Mouse (Mus musculus): ENCODE results near the gene Ovgp1. TPM values are rescaled to one million over a fixed set of nuclear protein-coding genes. Genes with fewer than 3 reads are reported as not detected.
A peak's percentile ranks its signal among the peaks of the same experiment; 100 is the strongest.
"Not testable (repeated sequence)": the region's sequence is repeated elsewhere in the genome, so short reads cannot be mapped to it uniquely, and the experiment has no call there.

Gene Ovgp1
- polyA plus RNA-seq, 1 experiment from 2014 or later = 4.6 TPM

DNA sequence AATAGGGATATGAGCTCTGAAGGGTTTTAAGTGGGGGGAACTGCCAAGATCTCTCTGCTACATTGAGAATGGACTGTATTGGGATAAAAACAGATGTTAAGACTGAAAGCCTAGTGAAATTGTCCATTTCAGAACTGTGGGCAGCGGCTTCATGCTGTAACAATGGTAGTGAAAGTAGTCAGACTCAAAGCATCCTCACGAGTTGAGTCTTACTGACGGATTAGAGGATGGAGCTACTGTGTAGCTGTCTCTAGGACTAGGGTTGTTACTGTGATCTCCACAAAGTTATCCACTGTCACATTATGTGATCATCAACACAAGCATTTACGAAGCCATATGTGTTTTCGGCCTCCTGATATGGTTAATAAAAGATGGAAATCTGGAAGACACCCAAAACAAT, 15.3 kb upstream of the Ovgp1 start:
- peak overlapping the region; percentile 91 for H3K4me3 ChIP-seq
- peak overlapping the region; percentile 97 for H3K9ac ChIP-seq
- ATAC-seq (ENCODE audit: low FRiP score) = no peak
- no peaks in the 10 kb centered on the region for H3K27me3 ChIP-seq
- H3K9me3 ChIP-seq = no peaks in the 10 kb centered on the region
- peak overlapping the region; percentile 80 for H3K4me2 ChIP-seq
- H3K36me3 ChIP-seq = peaks cover 40% of the 10 kb centered on the region
- WGBS = 52% methylated on average over 5 of the region's 5 CpGs
- H3K4me1 ChIP-seq (replicated peaks) = peaks cover 40% of the 10 kb centered on the region
- no peak overlapping the region for H3K27ac ChIP-seq

DNA sequence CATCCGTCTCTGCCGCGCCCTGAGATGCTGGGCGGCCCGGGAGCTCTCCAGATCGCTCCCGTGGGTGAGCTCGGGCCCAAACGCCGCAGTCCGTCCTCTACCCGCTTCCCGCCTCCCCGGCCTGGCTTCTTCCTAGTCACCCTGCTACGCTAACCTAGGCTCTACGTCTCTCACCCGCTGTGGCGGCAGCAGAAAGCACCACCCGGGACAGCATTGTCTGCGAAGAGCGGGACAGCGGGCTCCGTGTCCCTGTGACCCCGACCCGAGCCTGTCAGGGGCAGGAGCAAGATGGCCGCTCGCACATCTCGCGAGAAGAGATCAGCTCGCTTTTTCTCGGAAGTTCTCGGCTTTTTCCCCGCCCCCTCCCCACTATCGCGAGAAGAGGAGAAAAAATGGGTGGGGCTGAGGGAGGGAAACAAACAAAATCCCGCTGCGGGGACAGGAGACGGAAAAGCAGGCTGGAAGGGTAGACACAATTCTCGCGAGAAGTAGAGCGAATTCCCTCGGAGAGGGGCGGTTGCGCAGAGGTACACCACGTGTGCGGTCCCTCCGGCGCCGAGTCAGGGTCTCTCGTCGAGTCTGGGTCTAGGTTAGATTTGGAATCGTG, 14.4 kb upstream of the Ovgp1 start, which contains the start of gene Wdr77:
Wdr77 (plus strand) TSS at position 396 of the 607 bp plus-strand sequence.
- H3K36me3 ChIP-seq = peaks cover 42% of the 10 kb centered on the region
- peak; percentile 99 for ATAC-seq (ENCODE audit: low FRiP score)
- WGBS = under 1% methylated on average over 52 of the region's 52 CpGs

DNA sequence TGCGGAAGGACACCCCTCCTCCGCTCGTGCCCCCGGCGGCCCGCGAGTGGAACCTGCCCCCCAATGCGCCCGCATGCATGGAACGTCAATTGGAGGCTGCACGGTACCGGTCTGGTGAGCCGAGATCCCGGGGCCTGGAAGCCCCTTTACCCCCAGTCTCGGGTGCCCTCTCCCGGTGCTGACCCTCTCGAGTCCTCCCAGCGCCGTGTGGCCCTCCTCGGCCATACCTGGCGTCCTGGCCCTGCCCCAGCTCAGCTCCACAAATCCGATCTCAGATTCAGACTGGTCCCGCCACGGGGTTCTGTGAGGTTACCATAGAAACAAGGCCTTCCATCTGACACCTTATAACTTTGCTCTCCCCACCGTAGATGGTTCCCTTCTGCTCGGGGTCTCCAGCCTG, 13.9 kb upstream of the Ovgp1 start:
- under 1% methylated on average over 26 of the region's 26 CpGs for WGBS
- H3K4me2 ChIP-seq = peak overlapping the region; percentile 87
- peaks cover 44% of the 10 kb centered on the region for H3K36me3 ChIP-seq
- peak overlapping the region; percentile 91 for H3K4me3 ChIP-seq
- H3K27me3 ChIP-seq = no peaks in the 10 kb centered on the region
- peak overlapping the region; percentile 81 for H3K27ac ChIP-seq
- peak overlapping the region; percentile 96 for H3K9ac ChIP-seq
- peak; percentile 83 for ATAC-seq (ENCODE audit: low FRiP score)
- peaks cover 40% of the 10 kb centered on the region for H3K4me1 ChIP-seq (replicated peaks)
- no peaks in the 10 kb centered on the region for H3K9me3 ChIP-seq

More for the DNA sequence above, 14.4 kb upstream of the Ovgp1 start, which contains the start of gene Wdr77:
- Histone ChIP-seq H3K27me3 (no peaks in the 10 kb centered on the region), H3K4me1 (replicated peaks) (peaks cover 40% of the 10 kb centered on the region), H3K9ac (peak within 1 kb of the TSS; percentile 97), H3K27ac (peak within 1 kb of the TSS; percentile 93), H3K9me3 (no peaks in the 10 kb centered on the region), H3K4me2 (peak within 1 kb of the TSS; percentile 87), H3K4me3 (peak within 1 kb of the TSS; percentile 91)

DNA sequence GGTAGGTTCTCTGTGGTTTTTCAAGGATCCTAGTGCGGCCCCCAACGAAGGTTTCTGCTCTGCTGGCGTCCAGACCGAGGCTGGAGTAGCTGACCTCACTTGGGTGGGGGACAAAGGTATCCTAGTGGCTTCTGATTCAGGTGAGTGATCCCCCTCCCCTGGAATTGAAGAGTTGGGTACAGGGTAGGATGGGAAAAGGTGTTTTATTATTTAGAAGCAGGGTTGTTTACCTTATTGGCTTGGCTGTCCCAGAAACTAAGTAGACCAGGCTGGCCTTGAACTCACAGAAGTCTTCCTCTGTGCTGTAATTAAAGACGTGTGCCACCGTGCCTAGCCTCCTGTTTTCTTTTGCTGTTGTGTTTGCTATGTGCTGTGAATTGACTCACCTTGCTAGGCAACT, 13.5 kb upstream of the Ovgp1 start, which contains the start of gene Atp5f1:
Atp5f1 (minus strand) TSS at position 101 of the 400 bp plus-strand sequence.
- Histone ChIP-seq H3K4me3 (peak within 1 kb of the TSS; percentile 91), H3K27ac (peak within 1 kb of the TSS; percentile 93), H3K4me2 (peak within 1 kb of the TSS; percentile 87), H3K36me3 (peaks cover 44% of the 10 kb centered on the region), H3K4me1 (replicated peaks) (peaks cover 40% of the 10 kb centered on the region), H3K27me3 (no peaks in the 10 kb centered on the region), H3K9me3 (no peaks in the 10 kb centered on the region), H3K9ac (peak within 1 kb of the TSS; percentile 97)
- 10% methylated on average over 6 of the region's 6 CpGs for WGBS
- ATAC-seq (ENCODE audit: low FRiP score) = no peak

DNA sequence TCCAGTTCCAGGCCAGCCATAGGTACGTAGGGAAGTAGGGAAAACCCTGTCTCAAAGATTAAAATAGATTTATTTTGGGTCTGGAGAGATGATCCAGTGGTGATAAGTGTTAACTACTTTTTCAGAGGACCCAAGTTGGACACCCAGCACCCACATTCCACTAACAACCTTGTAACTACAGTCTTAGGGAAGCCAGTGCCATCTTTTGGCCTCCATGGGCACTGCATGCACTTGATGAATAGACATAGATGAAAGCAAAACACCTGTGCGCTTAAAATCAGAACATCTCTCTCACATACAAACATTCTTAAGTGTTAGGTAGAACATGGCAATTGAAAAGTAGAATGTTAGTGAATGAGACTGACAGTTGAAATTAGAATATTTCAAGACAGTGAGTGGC, 12.8 kb upstream of the Ovgp1 start:
- H3K27ac ChIP-seq = no peak overlapping the region
- peak overlapping the region; percentile 87 for H3K4me2 ChIP-seq
- H3K4me3 ChIP-seq = peak overlapping the region; percentile 91
- peaks cover 40% of the 10 kb centered on the region for H3K4me1 ChIP-seq (replicated peaks)
- no peaks in the 10 kb centered on the region for H3K9me3 ChIP-seq
- WGBS = 94% methylated on average over 2 of the region's 2 CpGs
- H3K36me3 ChIP-seq = peaks cover 50% of the 10 kb centered on the region
- no peak for ATAC-seq (ENCODE audit: low FRiP score)
- H3K9ac ChIP-seq = no peak overlapping the region
- H3K27me3 ChIP-seq = no peaks in the 10 kb centered on the region

DNA sequence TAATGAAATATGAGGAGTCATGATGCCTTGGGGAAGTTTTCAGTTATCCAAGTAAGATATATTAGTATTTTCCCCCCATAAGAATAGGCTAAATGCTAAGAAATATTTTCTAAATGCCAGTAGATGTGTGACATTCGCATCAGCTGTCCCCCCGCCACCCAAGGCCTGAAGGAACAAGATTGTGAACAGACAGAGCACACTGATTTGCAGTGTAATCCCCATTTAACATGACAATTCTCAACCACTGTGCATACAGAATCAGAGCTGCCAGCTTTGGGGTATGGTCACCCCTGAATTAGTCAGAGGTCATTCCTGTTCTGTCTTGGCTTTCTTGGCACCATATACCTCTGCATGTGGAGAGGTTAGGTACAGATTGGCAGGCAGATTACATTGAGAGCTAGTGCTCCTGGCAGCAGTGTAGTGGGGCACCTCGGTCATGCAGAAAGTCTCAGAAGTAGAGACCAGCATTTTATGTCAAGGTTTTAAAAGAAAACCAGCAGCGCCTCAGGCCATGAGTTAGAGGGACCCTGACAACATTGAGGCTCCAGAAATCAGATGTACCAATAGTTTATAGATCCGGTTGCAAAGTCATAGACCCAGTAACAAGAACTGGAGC, 1.6 kb upstream of the Ovgp1 start:
- no peak overlapping the region for H3K9ac ChIP-seq
- no peak overlapping the region for H3K4me3 ChIP-seq
- 89% methylated on average over 5 of the region's 5 CpGs for WGBS
- H3K27ac ChIP-seq = no peak overlapping the region
- H3K4me2 ChIP-seq = no peak overlapping the region
- no peaks in the 10 kb centered on the region for H3K4me1 ChIP-seq (replicated peaks)
- no peaks in the 10 kb centered on the region for H3K27me3 ChIP-seq
- ATAC-seq (ENCODE audit: low FRiP score) = no peak
- H3K9me3 ChIP-seq = no peaks in the 10 kb centered on the region
- H3K36me3 ChIP-seq = peaks cover 36% of the 10 kb centered on the region

DNA sequence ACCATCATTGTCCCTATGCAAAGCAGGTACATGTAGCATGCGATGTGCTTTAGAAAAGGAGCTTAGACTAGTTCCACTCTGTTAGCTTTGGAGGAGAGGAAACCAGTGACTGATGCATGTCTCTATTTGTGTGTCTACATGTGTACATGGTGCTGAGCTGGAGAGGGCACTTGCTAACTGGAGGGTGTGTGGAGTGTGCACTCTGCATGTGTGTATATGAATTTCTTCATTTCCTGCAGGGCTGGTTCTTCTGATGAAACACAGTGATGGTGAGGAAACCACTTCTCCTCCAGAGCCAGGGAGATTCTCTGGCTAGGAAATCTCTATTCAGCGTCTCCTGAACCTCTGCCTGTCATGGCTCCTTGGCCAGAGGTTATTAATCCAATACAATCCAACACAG, 663 bp downstream of the Ovgp1 start:
- Histone ChIP-seq H3K27me3 (no peaks in the 10 kb centered on the region), H3K36me3 (peaks cover 14% of the 10 kb centered on the region), H3K9ac (no peak overlapping the region), H3K4me2 (no peak overlapping the region), H3K27ac (no peak overlapping the region), H3K9me3 (no peaks in the 10 kb centered on the region), H3K4me1 (replicated peaks) (no peaks in the 10 kb centered on the region), H3K4me3 (no peak overlapping the region)
- no peak for ATAC-seq (ENCODE audit: low FRiP score)
- WGBS = 89% methylated on average over 2 of the region's 2 CpGs

DNA sequence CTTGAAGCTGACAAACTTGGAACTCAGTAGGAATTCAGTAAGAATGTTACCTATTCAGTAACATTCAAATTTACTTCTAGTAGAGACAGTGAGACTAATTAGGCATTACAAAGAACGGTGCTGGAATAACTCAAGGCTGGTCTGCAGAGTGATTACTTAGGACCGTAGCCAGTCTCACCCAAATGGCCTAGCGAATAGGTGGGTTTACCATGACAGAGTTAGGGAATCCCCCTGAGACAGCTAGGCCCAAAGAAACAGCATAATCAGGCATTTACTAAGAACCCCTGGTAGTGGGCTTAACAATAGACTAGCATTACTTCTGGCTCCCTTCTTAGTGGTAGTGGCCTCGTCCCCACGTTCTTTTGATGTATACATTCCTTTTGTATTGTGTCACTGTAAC, 16.1 kb downstream of the Ovgp1 start:
- 50% methylated on average over 5 of the region's 5 CpGs for WGBS
- H3K4me2 ChIP-seq; H3K9ac ChIP-seq; H3K4me1 ChIP-seq (replicated peaks); H3K27ac ChIP-seq; ATAC-seq (ENCODE audit: low FRiP score); H3K27me3 ChIP-seq; H3K9me3 ChIP-seq; H3K4me3 ChIP-seq; H3K36me3 ChIP-seq: not testable (repeated sequence)

DNA sequence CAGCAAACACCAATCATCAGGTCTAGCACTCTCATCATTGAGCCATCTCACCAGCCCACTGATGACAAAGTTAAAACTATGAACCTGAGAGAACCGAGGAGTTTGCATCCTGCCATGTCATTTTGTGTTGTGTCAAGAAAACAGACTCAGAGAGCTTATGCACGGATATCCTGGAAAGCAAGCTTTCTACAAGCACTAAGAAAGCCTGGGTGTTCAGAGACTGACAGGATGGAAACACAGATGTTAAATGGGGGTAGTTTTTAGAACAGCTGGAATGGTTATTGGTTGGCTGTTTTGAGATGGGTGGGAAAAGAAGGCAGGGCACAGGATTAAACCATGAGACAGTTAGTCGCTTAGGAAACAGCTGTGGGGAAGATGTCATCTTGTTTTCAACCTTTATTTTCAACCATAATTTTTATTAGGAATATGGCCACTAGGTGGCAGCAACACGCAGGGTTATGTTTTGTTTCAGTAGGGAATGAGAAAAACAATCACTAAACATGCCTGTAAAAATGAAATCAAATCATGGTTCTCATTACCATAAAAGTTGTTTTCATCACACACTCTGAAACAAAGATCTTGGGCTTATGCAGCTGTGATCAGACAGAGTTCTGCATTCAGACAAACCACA, 18.3 kb downstream of the Ovgp1 start:
- H3K4me1 ChIP-seq (replicated peaks) = no peaks in the 10 kb centered on the region
- ATAC-seq (ENCODE audit: low FRiP score) = no peak
- no peak overlapping the region for H3K9ac ChIP-seq
- H3K4me3 ChIP-seq = no peak overlapping the region
- H3K9me3 ChIP-seq = no peaks in the 10 kb centered on the region
- no peak overlapping the region for H3K27ac ChIP-seq
- no peak overlapping the region for H3K4me2 ChIP-seq
- H3K27me3 ChIP-seq = no peaks in the 10 kb centered on the region
- no peaks in the 10 kb centered on the region for H3K36me3 ChIP-seq
- 35% methylated on average over 4 of the region's 4 CpGs for WGBS

DNA sequence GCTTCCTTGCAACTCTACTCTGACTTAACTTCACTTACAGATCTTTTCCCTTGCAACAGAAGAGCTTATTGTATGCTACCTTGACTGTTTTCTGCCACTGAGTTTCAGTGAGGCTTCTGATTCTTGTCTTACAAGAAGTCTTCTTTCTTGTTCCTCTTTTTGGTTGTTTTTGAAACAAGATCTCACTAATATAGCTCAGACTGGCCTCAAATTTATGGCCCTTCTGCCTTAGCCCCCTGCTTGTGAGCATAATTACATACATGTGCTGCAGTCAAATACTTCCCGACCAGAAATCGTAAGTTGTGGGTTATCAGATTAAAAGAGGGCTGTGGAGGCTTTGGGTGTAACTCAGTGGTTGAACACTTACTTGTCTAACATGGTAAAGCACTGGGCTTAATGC, 21.2 kb downstream of the Ovgp1 start:
- H3K4me3 ChIP-seq = no peak overlapping the region
- WGBS = 79% methylated on average over 2 of the region's 2 CpGs
- H3K9ac ChIP-seq = no peak overlapping the region
- H3K4me2 ChIP-seq = no peak overlapping the region
- H3K4me1 ChIP-seq (replicated peaks) = no peaks in the 10 kb centered on the region
- no peaks in the 10 kb centered on the region for H3K27me3 ChIP-seq
- no peak overlapping the region for H3K27ac ChIP-seq
- ATAC-seq (ENCODE audit: low FRiP score) = no peak
- H3K9me3 ChIP-seq = no peaks in the 10 kb centered on the region
- no peaks in the 10 kb centered on the region for H3K36me3 ChIP-seq

DNA sequence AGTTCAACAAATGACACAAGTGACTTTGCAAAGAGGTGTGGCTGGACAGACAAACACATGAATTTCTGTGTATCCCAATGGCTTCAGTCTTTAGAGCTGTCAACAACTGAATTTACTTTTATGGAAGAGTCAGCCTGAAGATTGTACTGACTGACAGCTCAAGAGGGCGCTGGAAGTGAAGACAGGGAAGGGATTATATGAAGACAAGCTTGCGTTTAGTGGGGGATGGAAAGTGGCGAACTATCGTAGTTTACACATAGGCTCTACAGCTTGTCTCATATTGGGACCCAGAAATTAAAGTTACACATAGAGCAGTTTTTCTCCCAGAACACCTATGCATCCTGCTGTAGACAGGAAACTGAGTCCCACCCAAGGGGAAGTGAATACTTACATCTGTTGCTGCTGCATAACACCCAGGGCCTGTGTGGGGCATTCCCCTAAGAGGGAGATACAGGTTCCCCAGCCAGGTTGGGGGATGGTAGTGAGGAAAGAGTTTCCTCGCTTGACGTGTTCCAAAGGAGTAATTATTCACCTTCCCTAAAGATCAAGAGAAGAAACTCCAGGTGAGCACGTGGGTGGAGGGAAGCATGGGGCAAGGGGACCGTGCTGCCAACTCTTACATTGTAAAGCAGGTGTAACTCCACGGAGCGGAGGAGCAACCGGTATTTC, 27.3 kb downstream of the Ovgp1 start:
- Histone ChIP-seq H3K36me3 (no peaks in the 10 kb centered on the region), H3K4me3 (peak overlapping the region; percentile 26), H3K27ac (no peak overlapping the region), H3K9me3 (no peaks in the 10 kb centered on the region), H3K9ac (0 out of 2 replicates have a peak overlapping the region, but pooled peaks have one; percentile 46), H3K4me2 (peak overlapping the region; percentile 53), H3K4me1 (replicated peaks) (peaks cover 9% of the 10 kb centered on the region), H3K27me3 (0 out of 2 replicates have a peak, but pooled peaks cover 3% of the 10 kb centered on the region)
- peak; percentile 43; the same call in 1 of the 2 replicates for ATAC-seq (ENCODE audit: low FRiP score)
- 22% methylated on average over 11 of the region's 11 CpGs for WGBS
